Mouse (Mus musculus) kidney, adult 11 months (tissue): ENCODE measurements around the gene Ttc7b.

Experiments
- DNase-seq: peaks from one replicate; pipeline ENCODE4 v3.0.0; 2022

Ttc7b gene

GRCm38 (mm10) chr12:100445271-100445670 lies 75.4 kb downstream of the Ttc7b start:
- no peak for DNase-seq

- DNase-seq: no peak
These were observed 75.9 kb downstream of the Ttc7b start for GRCm38 (mm10) chr12:100444671-100445165.

GRCm38 (mm10) chr12:100443452-100443851 lies 77.2 kb downstream of the Ttc7b start:
- no peak for DNase-seq

GRCm38 (mm10) chr12:100441609-100442008 lies 79.0 kb downstream of the Ttc7b start:
- DNase-seq: no peak

GRCm38 (mm10) chr12:100439883-100440282 lies 80.7 kb downstream of the Ttc7b start:
- no peak for DNase-seq

GRCm38 (mm10) chr12:100439145-100439755 lies 81.4 kb downstream of the Ttc7b start:
- DNase-seq: peak; percentile 29

- DNase-seq: no peak
These were observed 82.1 kb downstream of the Ttc7b start for GRCm38 (mm10) chr12:100438509-100438908.

GRCm38 (mm10) chr12:100437862-100438261 lies 82.8 kb downstream of the Ttc7b start:
- DNase-seq: no peak

GRCm38 (mm10) chr12:100435763-100436162 lies 84.9 kb downstream of the Ttc7b start:
- DNase-seq: no peak

GRCm38 (mm10) chr12:100431830-100432229 lies 88.8 kb downstream of the Ttc7b start:
- DNase-seq: no peak

- no peak for DNase-seq
These were observed 91.1 kb downstream of the Ttc7b start for GRCm38 (mm10) chr12:100429414-100430114.

GRCm38 (mm10) chr12:100428183-100428582 lies 92.4 kb downstream of the Ttc7b start:
- no peak for DNase-seq

GRCm38 (mm10) chr12:100426212-100426611 lies 94.4 kb downstream of the Ttc7b start:
- no peak for DNase-seq

- no peak for DNase-seq
These were observed 95.6 kb downstream of the Ttc7b start for GRCm38 (mm10) chr12:100425028-100425427.

GRCm38 (mm10) chr12:100422286-100422820 lies 98.3 kb downstream of the Ttc7b start:
- DNase-seq: peak; percentile 84

- no peak for DNase-seq
These were observed 99.1 kb downstream of the Ttc7b start for GRCm38 (mm10) chr12:100421538-100421937.

- no peak for DNase-seq
These were observed 99.7 kb downstream of the Ttc7b start for GRCm38 (mm10) chr12:100420903-100421302.

GRCm38 (mm10) chr12:100419946-100420874 lies 100.4 kb downstream of the Ttc7b start:
- no peak for DNase-seq

GRCm38 (mm10) chr12:100415802-100416201 lies 104.8 kb downstream of the Ttc7b start:
- no peak for DNase-seq

- no peak for DNase-seq
These were observed 105.8 kb downstream of the Ttc7b start for GRCm38 (mm10) chr12:100414717-100415398.

GRCm38 (mm10) chr12:100408714-100409113 lies 111.9 kb downstream of the Ttc7b start:
- DNase-seq: no peak

- DNase-seq: no peak
These were observed 112.5 kb downstream of the Ttc7b start for GRCm38 (mm10) chr12:100408143-100408542.
